26 mouse cellular contexts compared by ENCODE assay signal in genomic region chr15:4064694-4065093, GRCm38 (mm10).
"Had no signal": no experiment of that assay in that cellular context is flagged by ENCODE, and none has a peak within 500 bp of the region (broad histone marks: within the 10 kb centered on the region; RNA-seq: fewer than 3 reads in every experiment).

No protein-coding gene starts in this region.

- H3K27ac ChIP-seq: limb, embryonic 10.5 days; limb, embryonic 12.5 days; limb, embryonic 13.5 days; limb, embryonic 15.5 days; liver, embryonic 12.5 days; liver, embryonic 13.5 days; liver, embryonic 14.5 days; liver, embryonic 15.5 days; lung, embryonic 15.5 days; macrophage; midbrain, embryonic 10.5 days; midbrain, embryonic 12.5 days; midbrain, embryonic 13.5 days; midbrain, embryonic 15.5 days; neural tube, embryonic 12.5 days; neural tube, embryonic 13.5 days had no signal

- H3K27me3 ChIP-seq: limb, embryonic 12.5 days; limb, embryonic 13.5 days; limb, embryonic 15.5 days; liver, embryonic 12.5 days; liver, embryonic 13.5 days; liver, embryonic 15.5 days; lung, embryonic 15.5 days; megakaryocyte, embryonic 14.5 days; midbrain, embryonic 12.5 days; midbrain, embryonic 13.5 days; midbrain, embryonic 15.5 days; neural tube, embryonic 12.5 days; neural tube, embryonic 13.5 days had no signal

- DNase-seq: left cerebral cortex, postnatal 4 days; liver; liver, embryonic 13.5 days; liver, postnatal 0 days; lung, embryonic 14.5 days; midbrain, embryonic 14.5 days had no signal

- H3K4me1 ChIP-seq: limb, embryonic 10.5 days; limb, embryonic 12.5 days; limb, embryonic 13.5 days; limb, embryonic 15.5 days; liver, embryonic 12.5 days; liver, embryonic 13.5 days; liver, embryonic 15.5 days; lung, embryonic 15.5 days; megakaryocyte, embryonic 14.5 days; midbrain, embryonic 10.5 days; midbrain, embryonic 12.5 days; midbrain, embryonic 13.5 days; midbrain, embryonic 15.5 days; neural tube, embryonic 12.5 days; neural tube, embryonic 13.5 days had no signal

- H3K9ac ChIP-seq: limb, embryonic 12.5 days; limb, embryonic 13.5 days; limb, embryonic 15.5 days; liver, embryonic 12.5 days; liver, embryonic 13.5 days; liver, embryonic 14.5 days; liver, embryonic 15.5 days; liver, postnatal 0 days; lung, embryonic 14.5 days; lung, embryonic 15.5 days; midbrain, embryonic 12.5 days; midbrain, embryonic 13.5 days; midbrain, embryonic 15.5 days; neural tube, embryonic 12.5 days; neural tube, embryonic 13.5 days had no signal

- H3K4me3 ChIP-seq: limb, embryonic 10.5 days; limb, embryonic 12.5 days; limb, embryonic 13.5 days; limb, embryonic 15.5 days; liver, embryonic 12.5 days; liver, embryonic 13.5 days; liver, embryonic 15.5 days; lung, embryonic 15.5 days; megakaryocyte, embryonic 14.5 days; midbrain, embryonic 10.5 days; midbrain, embryonic 12.5 days; midbrain, embryonic 13.5 days; midbrain, embryonic 15.5 days; myocyte; neural tube, embryonic 12.5 days; neural tube, embryonic 13.5 days had no signal

- H3K4me2 ChIP-seq: limb, embryonic 12.5 days; limb, embryonic 13.5 days; limb, embryonic 15.5 days; liver, embryonic 11.5 days; liver, embryonic 12.5 days; liver, embryonic 13.5 days; liver, embryonic 15.5 days; lung, embryonic 14.5 days; lung, embryonic 15.5 days; midbrain, embryonic 11.5 days; midbrain, embryonic 12.5 days; midbrain, embryonic 13.5 days; midbrain, embryonic 15.5 days; neural tube, embryonic 12.5 days; neural tube, embryonic 13.5 days had no signal

- ATAC-seq: liver, embryonic 12.5 days; liver, postnatal 0 days; midbrain, embryonic 13.5 days; midbrain, embryonic 15.5 days; midbrain, embryonic 16.5 days had no signal

- H3K9me3 ChIP-seq: limb, embryonic 10.5 days; limb, embryonic 12.5 days; limb, embryonic 13.5 days; limb, embryonic 15.5 days; liver, embryonic 12.5 days; liver, embryonic 13.5 days; liver, embryonic 15.5 days; lung, embryonic 15.5 days; megakaryocyte, embryonic 14.5 days; midbrain, embryonic 10.5 days; midbrain, embryonic 12.5 days; midbrain, embryonic 13.5 days; midbrain, embryonic 15.5 days; neural tube, embryonic 12.5 days; neural tube, embryonic 13.5 days had no signal

- H3K36me3 ChIP-seq: liver, embryonic 15.5 days had no signal
